Mouse (Mus musculus): ENCODE measurements around the gene Pxmp2.

- no peak for TF ChIP-seq CTCF (IDR thresholded peaks at IDR 0.05; ENCODE audit: control insufficient read depth, insufficient read depth, low read length)
- TF ChIP-seq POLR2A (IDR thresholded peaks at IDR 0.05; ENCODE audit: borderline replicate concordance, control insufficient read depth, low read depth, low read length): no peak
Observed at GRCm38 (mm10) chr5:110232346-110232745, 53.6 kb downstream of the Pxmp2 start.

All from bone marrow, adult 2 months (tissue).